Mouse (Mus musculus): ENCODE results near the gene Ppp1r1c.

DNA sequence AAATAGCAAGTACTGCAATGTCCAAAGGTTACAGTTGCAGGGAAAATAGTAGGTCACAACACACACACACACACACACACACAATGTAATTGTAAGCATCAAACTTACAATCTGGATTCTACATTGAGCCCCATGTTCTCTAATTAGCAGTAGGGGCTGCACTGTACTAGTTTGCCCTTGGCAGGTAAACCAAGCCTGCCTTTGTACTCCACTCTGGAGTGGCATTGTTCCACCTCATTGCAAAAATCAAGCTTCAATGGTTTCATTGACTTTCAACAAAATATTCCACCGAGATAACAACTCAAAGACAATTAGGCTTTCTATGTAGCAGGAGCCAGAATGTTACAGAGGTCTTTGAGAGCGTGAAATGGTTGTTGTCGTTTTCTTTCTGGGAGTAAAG, 62.7 kb downstream of the Ppp1r1c start:
- TF ChIP-seq POLR2A (IDR thresholded peaks at IDR 0.05; ENCODE audit: borderline replicate concordance, extremely low read depth, insufficient read depth, insufficient read length, poor library complexity, severe bottlenecking): no peak
- TF ChIP-seq CTCF (IDR thresholded peaks at IDR 0.05; ENCODE audit: borderline replicate concordance, extremely low read depth, insufficient read depth, insufficient read length): no peak
